Mouse (Mus musculus) midbrain, embryonic 11.5 days (tissue): ENCODE measurements around the gene Ceacam20. TPM values are rescaled to one million over a fixed set of nuclear protein-coding genes. Genes with fewer than 3 reads are reported as not detected.

Experiments used
- polyA plus RNA-seq: library from polyadenylated mRNA; unstranded; fragments of >200 nt; fragmentation: Nextera tagmentation; extraction: Ambion mirVana; gene quantifications from 2 replicates; pipeline ENCODE4 v1.2.1, GENCODE M21; 2014

The Ceacam20 gene
- polyA plus RNA-seq, 1 experiment from 2014 or later, result not detected

Other genes starting within 250 kb of the Ceacam20 start
- 113 and 138 TPM in 2 replicates for gene Tomm40, start 250.0 kb upstream of the Ceacam20 start, polyA plus RNA-seq
- 48.0 and 52.8 TPM in 2 replicates for gene Nectin2, start 214.9 kb upstream of the Ceacam20 start, polyA plus RNA-seq
- 11.7 and 13.2 TPM in 2 replicates for gene Bcam, start 194.4 kb upstream of the Ceacam20 start, polyA plus RNA-seq
- not detected in 2 replicates for gene Cblc, start 168.6 kb upstream of the Ceacam20 start, polyA plus RNA-seq
- gene Bcl3, start 142.6 kb upstream of the Ceacam20 start, polyA plus RNA-seq, result 0.47 and 0.67 TPM in 2 replicates
- gene Gm19345, start 113.4 kb upstream of the Ceacam20 start, polyA plus RNA-seq, result 0.22 TPM in 1 of 2 replicates, not detected in the other
- not detected in 2 replicates for gene Ceacam16, start 104.1 kb upstream of the Ceacam20 start, polyA plus RNA-seq
- gene Ceacam19, start 77.4 kb upstream of the Ceacam20 start, polyA plus RNA-seq, result not detected in 2 replicates
- 2.8 and 3.0 TPM in 2 replicates for gene Pvr, start 44.3 kb upstream of the Ceacam20 start, polyA plus RNA-seq
- gene Igsf23, start 14.7 kb upstream of the Ceacam20 start, polyA plus RNA-seq, result 0.20 TPM in 1 of 2 replicates, not detected in the other
- gene Nlrp9b, start 26.1 kb downstream of the Ceacam20 start, polyA plus RNA-seq, result not detected in 2 replicates
- gene Vmn1r91, start 134.3 kb downstream of the Ceacam20 start, polyA plus RNA-seq, result not detected in 2 replicates
- gene Gm16442, start 157.2 kb downstream of the Ceacam20 start, polyA plus RNA-seq, result not detected in 2 replicates
- gene Vmn1r93, start 173.7 kb downstream of the Ceacam20 start, polyA plus RNA-seq, result not detected in 2 replicates
- gene Vmn1r94, start 203.0 kb downstream of the Ceacam20 start, polyA plus RNA-seq, result not detected in 2 replicates
- not detected in 2 replicates for gene Vmn1r95, start 228.3 kb downstream of the Ceacam20 start, polyA plus RNA-seq
- gene Gm6164, start 240.2 kb downstream of the Ceacam20 start, polyA plus RNA-seq, result not detected in 2 replicates